Mouse (Mus musculus): ENCODE results near the gene Gm15262.
"Not testable (repeated sequence)": the region's sequence is repeated elsewhere in the genome, so short reads cannot be mapped to it uniquely, and the experiment has no call there.

Gene Gm15262

DNA sequence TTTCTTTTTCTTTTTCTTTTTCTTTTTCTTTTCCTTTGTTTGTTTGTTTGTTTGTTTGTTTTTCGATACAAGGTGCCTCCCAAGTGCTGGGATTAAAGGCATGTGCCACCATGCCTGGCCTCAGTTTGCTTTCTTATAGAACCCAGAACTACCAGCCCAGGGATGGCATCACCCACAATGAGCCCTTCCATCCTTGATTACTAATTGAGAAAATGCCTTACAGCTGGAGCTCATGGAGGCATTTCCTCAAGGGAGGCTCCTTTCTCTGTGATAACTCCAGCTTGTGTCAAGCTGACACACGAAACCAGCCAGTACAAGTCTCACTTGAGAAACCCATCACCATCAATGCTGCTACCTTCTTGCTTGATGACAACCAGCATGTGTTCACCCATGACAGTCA lies at the start of gene Gm15262:
Gene Gm15262, plus strand, starts transcription at position 301 of the 400 bp plus-strand sequence.
- in situ Hi-C loops (cut with MboI, MseI): not testable (repeated sequence)

DNA sequence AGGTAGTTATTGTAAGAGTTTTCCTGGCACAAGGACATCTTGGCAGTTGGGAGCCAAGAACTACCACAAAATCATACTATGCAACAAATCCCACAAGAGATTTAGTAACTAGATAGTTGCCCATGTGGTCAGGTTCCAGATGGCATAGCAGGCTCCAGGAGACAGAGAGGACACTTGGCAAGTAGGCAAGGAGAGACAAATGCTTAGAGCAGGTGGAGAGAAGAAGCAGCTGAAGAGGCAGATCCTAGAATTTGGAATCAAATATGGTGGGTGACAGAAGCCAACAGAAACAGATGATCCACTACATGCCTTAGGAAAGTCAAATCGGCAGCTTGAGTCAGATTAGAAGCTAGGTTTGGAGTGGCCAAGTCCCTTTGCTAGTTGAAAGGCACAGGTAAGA lies 20.9 kb downstream of the Gm15262 start:
- in situ Hi-C loops (cut with MboI, MseI): no loop called here

DNA sequence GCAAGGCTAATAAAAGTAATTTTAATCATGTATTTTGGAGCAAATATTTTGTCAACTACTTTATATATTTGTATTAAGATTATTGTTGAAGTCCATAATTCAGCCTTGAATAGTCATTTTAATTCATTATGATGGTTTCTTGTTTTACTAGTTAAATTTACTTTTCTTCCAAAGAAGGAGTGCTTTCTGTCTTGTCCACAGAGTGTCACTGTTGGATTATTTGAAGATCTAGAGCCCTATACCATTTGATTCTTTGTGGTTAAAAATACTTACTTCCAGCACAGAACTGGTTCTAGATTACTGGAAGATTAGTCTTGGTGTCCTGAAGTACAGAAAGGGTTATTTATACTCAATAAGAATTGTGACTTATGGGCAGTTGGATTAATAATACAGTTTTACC lies 29.2 kb downstream of the Gm15262 start:
- in situ Hi-C loops (cut with MboI, MseI): no loop called here

DNA sequence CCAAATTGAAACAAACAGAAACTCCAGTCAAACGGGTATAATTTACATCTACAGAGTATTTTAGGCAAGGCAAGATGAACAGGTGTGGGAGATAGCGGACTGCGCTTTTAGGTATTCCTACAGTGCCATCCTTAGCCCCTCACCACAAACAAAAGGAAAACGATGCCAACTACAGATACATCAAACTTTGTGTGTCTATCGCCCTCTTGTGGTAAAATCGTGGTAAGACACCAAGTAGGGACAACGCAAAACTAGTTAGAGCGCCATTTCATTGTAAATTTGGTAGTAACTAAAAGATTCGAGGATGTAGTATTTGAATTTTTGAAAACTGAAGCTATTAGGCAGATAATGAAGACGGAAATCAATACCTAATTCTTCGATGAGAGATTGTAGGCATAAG lies 83.7 kb downstream of the Gm15262 start:
- in situ Hi-C loops (cut with MboI, MseI): no loop called here

DNA sequence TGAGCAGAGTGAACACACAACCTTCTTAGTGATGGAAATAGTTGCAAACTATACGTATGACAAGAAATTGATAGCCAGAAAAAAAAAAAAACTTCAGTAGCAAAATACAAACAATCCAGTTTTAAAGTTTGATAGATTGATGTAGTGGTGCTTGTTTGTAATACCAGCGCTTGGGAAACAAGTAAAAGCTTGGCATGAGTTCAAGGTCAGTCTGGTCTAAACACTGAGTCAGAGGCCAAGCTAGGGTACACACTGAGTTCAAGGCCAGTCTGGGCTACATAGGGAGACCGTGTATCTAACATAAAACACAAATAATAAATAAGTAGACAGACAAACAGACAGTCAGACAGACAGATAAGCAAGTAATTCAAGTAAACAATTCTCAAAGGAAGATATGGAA lies 84.2 kb downstream of the Gm15262 start:
- in situ Hi-C loops (cut with MboI, MseI): no loop called here

DNA sequence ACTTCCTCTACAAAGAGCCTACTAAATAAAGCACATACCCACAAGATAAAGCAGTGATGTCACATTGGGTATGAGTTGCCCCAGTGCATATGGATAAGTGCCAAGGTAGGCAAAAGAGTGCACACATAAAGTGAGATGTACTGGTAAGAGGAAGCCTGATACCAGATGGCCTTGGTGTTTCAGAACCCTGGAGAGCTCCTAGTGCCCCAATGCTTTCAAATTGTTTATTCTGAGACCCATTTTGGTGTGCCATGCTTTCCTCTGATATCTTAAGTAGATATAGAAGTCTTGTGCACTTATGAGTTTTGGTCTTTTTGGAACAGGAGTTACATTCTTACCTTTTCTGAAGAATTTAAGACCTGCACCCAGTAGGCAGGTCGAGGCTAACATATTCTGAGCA lies 88.3 kb downstream of the Gm15262 start:
- in situ Hi-C loops (cut with MboI, MseI): no loop called here

DNA sequence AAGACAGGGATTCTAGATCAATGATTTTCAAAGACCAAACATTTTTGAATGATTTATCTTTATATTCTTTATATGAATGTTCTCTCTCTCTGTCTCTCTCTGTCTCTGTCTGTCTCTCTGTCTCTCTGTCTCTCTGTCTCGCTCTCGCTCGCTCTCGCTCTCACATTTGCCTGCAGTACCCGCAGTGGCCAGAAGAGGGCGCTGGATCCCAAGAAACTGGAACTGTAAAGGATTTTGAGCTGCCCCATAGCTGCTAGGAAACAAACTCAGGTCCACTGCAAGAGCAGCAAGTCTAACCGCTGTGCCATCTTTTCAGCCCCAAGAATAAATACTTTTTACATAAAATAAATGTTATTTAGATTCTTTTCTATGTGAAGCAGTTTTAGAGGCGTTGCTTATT lies 98.5 kb downstream of the Gm15262 start:
- in situ Hi-C loops (cut with MboI, MseI): no loop called here

DNA sequence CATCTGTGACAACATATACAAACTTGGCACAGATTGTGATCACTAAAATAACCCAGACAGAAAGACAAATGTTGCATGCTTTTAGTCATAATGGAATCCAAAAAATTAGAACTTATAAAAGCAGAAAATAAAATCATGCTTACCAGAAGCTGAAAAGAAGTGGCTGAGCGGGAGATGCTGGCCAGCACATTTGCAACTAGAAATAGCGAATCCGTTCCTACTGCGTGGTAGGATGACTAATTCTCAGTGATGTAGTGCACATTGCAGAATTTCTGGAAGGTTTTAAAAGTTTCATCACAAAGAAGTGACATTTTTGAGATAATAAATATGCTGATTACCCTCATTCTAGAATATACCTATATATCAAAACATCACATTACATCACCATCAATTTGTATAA lies 100.7 kb downstream of the Gm15262 start:
- in situ Hi-C loops (cut with MboI, MseI): no loop called here

DNA sequence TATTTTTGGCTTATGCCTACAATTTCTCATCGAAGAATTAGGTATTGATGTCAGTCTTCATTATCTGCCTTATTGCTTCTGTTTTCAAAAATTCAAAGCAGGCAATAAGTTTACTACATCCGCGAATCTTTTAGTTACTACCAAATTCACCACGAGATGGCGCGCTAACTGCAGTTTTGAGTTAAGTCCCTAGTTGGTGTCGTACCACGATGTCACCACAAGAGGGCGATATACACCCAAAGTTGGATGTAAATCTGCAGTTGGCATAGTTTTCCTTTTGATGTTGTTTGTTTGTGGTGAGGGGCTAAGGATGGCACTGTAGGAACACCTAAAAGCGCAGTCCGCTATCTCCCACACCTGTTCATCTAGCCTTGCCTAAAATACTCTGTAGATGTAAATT lies 111.9 kb downstream of the Gm15262 start:
- in situ Hi-C loops (cut with MboI, MseI): loop anchor here (5.0 kb wide), 1 partner anchor 428 kb away; no protein-coding TSS in a partner anchor

DNA sequence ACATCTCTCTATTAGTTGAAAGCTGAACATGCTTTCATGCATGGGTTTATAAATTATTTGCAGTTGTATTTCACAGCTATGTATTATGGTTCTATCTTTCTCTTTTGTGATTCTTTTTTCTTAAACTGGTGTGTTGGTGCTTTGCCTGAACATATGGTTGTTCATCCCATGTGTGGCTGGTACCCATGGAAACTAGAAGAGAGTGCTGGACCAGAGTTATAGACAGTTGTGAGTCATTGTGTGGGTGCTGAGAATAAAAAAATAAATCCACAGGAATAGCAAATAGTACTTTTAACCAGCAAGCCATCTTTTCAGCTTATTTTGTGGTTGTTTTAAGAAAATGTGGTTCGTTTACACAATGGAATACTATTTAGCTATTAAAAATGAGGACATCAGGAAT lies 123.9 kb downstream of the Gm15262 start:
- in situ Hi-C loops (cut with MboI, MseI): no loop called here
